Mouse (Mus musculus) gastrocnemius, postnatal 14 days (tissue): ENCODE results near the gene Wnt7b. TPM values are rescaled to one million over a fixed set of nuclear protein-coding genes. Genes with fewer than 3 reads are reported as not detected.

Source experiments
- DNase-seq: peaks from one replicate; pipeline ENCODE4 v3.0.0; 2021; ENCODE audit warnings: mixed read lengths
- intact Hi-C: fragments of 180-260 bp; cut with DNase I; formaldehyde crosslinking; loops from one replicate; pipeline ENCODE4 v1.15.1; 2025; ENCODE audit warnings: low total_unique reads
- total RNA-seq, 2 experiments: library from RNA; stranded (reverse); gene quantifications; 2 replicates each; pipeline ENCODE4 v1.2.3; 2021

Gene Wnt7b
- total RNA-seq, 2 experiments from 2014 or later, result 0.09 to 0.12 TPM

GRCm38 (mm10) chr15:85603422-85603821, 21.1 kb upstream of the Wnt7b start:
- DNase-seq, result peak; percentile 63
- intact Hi-C loops, result no loop called here

GRCm38 (mm10) chr15:85602733-85603132, 20.5 kb upstream of the Wnt7b start:
- intact Hi-C loops, result no loop called here
- no peak for DNase-seq

- intact Hi-C loops, result no loop called here
- no peak for DNase-seq
These were observed 19.7 kb upstream of the Wnt7b start for GRCm38 (mm10) chr15:85602021-85602420.

DNA sequence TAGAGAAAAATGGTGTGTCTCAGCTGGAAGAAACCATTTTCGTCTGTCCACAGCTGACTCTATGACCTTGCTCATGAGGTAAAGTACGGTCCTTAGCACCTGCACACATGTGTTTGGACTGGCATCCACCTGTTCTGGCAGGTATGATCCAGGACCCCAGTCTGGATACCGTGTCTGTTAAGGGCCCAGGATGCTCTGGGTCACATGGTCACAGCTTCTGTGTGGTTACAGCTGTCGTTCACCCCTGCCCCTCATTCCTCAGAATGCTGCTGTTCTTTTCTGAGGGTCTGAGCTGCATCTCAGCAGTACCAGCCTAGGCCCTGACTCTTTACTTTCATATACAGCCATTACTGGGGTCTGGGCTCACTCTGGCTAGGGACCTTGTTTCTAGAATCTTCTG, 18.9 kb upstream of the Wnt7b start:
- intact Hi-C loops, result no loop called here
- no peak for DNase-seq

GRCm38 (mm10) chr15:85600696-85601094, 18.4 kb upstream of the Wnt7b start:
- DNase-seq, result no peak
- intact Hi-C loops, result no loop called here

GRCm38 (mm10) chr15:85599887-85600695, 17.8 kb upstream of the Wnt7b start:
- DNase-seq, result peak; percentile 96

DNA sequence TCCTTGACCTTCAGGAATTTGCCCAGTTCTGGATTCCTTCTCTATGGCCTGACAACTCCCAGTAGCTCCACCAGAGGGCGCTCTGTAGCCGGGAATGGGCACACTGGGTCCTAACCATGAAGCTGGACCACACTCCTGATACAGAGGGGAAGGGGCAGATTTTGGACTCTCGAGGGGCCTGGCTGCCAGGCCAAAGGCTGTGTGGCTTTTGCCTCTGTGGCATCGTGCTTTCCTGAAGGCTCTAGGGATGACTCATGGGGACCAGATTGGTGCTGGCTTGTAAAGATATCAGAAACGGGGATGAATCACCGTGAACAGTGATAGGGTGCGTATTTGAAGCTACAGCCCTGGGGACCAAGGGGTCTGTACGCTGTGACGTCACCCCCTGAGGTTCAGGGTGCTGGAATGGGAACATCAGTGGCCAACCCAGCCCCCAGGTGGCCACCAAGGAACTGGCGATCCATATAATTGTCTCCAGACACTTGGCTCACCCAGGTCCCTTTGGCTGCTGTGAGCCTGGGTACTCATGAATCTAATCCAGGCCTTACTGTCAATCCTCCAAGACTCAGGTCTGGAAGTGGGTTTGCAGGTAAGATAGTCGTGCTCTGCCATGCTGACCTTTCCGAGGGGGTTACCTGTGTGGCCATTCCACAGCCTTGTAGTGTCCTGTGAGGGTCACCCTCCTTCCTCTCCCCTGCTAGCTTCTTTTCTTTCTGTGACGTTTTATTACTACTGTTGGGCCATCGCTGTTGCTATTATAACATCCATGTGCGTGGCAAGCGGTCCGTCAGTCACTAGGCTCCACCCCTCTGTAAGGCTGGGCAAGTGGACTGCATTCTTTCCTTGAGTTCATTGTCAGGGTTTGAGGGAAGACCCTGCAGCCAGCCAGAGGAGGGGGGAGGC, 17.0 kb upstream of the Wnt7b start:
- intact Hi-C loops, result loop anchor here (5.0 to 10.0 kb wide), 2 partner anchors 113 to 266 kb away; no protein-coding TSS in a partner anchor

More at GRCm38 (mm10) chr15:85599887-85600695, 17.8 kb upstream of the Wnt7b start:
- intact Hi-C loops, result loop anchor here (5.0 to 10.0 kb wide), 2 partner anchors 112 to 265 kb away; no protein-coding TSS in a partner anchor

DNA sequence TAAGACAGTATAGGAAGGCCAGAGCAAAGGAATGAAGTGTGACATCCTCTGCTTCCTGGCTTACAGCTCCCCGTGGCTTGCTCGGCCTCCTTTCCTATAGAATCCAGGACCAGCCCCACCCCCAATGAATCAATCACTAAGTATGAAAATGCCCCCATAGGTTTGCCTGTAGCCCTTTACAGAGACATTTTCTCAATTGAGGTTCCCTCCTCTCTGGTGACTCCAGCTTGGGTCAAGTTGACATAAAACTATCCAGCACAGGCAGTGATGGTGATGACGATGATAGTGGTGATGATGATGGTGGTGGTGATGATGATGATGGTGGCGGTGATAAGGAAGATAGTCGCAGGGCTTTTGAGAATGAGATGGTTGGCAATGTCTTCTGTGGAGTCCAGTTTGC, 16.2 kb upstream of the Wnt7b start:
- intact Hi-C loops, result loop anchor here (5.0 to 10.0 kb wide), 2 partner anchors 114 to 266 kb away; no protein-coding TSS in a partner anchor
- no peak for DNase-seq

More for the DNA sequence above, 17.0 kb upstream of the Wnt7b start:
- DNase-seq, result peak; percentile 81

DNA sequence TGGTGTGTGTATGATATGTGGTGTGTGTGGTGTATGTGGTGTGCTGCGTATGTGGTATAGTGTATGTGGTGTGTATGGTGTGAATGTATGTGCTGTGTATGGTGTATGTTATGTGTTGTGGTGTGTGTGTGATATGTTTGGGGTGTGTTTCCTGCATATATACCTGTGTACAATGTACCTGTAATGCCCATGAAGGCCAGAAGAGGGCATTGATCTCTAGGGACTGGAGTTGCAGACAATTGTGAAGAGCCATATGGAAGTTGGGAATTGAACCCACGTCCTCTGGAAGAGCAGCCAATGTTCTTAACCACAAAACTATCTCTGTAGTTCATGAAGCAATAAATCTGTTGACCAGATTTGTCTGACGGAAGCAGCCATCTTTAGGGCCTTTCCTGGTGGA, 15.1 kb upstream of the Wnt7b start:
- DNase-seq, result no peak
- intact Hi-C loops, result loop anchor here (5.0 to 10.0 kb wide), 2 partner anchors 115 to 267 kb away; no protein-coding TSS in a partner anchor

GRCm38 (mm10) chr15:85592674-85593073, 10.4 kb upstream of the Wnt7b start:
- intact Hi-C loops, result loop anchor here (10.0 kb wide), 1 partner anchor 272 kb away; no protein-coding TSS in a partner anchor
- no peak for DNase-seq

GRCm38 (mm10) chr15:85590831-85591230, 8.6 kb upstream of the Wnt7b start:
- intact Hi-C loops, result loop anchor here (10.0 kb wide), 1 partner anchor 274 kb away; no protein-coding TSS in a partner anchor
- no peak for DNase-seq

DNA sequence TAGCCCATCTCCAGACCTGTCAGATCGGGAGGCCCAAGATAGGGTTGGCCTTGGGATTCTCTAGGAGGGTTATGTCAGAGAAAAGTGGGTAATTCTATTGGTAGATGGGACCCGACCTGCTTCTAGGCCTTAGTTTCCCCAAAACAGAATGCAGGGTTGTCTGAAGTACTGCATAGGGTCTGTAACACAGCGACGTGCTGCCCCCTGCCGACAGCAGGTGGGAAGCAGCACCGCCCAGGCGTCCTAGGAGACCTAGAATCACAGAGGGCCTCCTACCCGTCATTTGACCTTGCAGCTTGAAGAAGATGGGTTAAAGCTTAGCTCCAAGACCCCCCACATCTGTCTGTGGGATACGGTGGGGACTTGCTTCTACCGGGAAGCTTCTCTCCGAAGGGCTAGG, 1.2 kb upstream of the Wnt7b start:
- intact Hi-C loops, result loop anchor here (1.0 to 10.0 kb wide), 4 partner anchors 103 to 429 kb away; no protein-coding TSS in a partner anchor
- peak; percentile 69 for DNase-seq

- peak; percentile 84 for DNase-seq
- intact Hi-C loops, result loop anchor here (1.0 to 10.0 kb wide), 4 partner anchors 102 to 428 kb away; no protein-coding TSS in a partner anchor
These were observed 751 bp upstream of the Wnt7b start for GRCm38 (mm10) chr15:85583024-85583423.

DNA sequence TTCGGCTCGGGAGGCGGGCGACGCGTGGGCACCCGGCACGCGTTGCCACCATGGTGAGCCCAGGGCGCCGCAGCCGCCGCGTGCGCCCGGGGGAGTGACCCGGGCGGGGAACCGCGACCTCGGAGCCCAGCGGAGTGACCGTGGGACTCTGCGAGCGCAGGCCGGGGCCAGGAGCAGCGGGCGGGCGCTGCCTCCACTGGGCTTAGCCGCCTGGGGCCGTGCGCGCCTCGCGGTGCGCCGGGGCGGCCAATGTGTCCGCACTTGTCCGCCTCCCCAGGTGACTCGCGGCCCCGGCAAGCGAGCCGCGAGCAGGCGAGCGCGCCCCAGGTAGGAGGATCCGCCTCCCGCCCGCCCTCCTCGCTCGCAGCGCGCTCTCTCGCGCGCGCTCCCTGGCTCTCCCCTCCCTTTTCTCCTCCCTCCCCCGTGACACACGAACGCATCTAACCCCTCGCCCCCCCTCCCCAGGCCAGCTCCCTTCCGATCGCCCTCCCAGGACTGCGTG, 659 bp downstream of the Wnt7b start:
- DNase-seq, result no peak
- intact Hi-C loops, result loop anchor here (2.0 to 10.0 kb wide), 4 partner anchors 101 to 427 kb away; no protein-coding TSS in a partner anchor

GRCm38 (mm10) chr15:85580934-85581562, 1.2 kb downstream of the Wnt7b start:
- no peak for DNase-seq
- intact Hi-C loops, result loop anchor here (2.0 to 10.0 kb wide), 2 partner anchors 260 to 426 kb away; no protein-coding TSS in a partner anchor

- intact Hi-C loops, result loop anchor here (2.0 to 10.0 kb wide), 2 partner anchors 260 to 426 kb away; no protein-coding TSS in a partner anchor
- no peak for DNase-seq
These were observed 1.8 kb downstream of the Wnt7b start for GRCm38 (mm10) chr15:85580483-85580882.

DNA sequence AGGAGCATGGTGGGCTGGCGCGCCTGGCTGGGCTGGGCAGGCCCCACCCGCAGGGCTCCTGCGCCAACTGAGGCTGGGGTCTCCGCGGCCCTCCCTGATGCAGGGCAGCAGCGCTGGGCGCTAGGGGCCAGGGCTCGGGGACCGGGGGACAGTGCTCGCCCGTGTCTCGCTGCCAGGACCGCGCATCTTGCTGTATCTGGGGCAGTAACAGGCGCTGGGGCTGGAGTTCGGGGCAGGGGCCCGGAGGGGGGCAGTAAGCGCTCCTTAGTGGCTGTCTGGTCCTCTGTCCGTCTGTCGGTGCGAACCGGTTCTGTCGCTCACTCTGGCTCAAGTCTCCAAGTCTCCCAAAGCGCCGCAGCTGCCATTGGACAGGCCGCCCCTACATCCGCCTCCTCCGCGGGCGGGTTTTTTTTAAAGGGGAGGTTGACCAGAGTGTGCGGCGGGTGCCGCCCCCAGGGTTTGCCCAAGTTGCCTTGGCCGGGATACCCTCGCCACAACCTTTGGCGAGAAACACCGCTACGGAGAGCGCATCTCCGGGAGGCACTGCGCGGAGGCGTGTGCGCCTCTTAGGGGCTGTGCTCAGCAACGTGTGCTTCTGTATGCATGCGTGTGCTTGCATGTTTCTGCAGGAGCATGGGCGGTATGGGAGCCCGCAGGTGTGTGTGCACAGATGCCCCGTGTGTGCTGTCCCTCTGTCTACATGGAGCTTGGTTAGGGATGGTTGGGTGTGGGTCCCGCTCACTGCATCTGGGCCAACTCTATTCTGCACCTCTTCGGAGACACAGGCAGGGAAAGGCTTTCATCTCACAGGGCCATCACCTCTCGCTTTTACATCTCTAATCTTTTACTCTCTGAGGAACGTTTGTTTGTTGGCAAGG, 4.5 kb downstream of the Wnt7b start:
- intact Hi-C loops, result loop anchor here (5.0 kb wide), 1 partner anchor 191 kb away; no protein-coding TSS in a partner anchor
- DNase-seq, result no peak
